Mouse (Mus musculus): ENCODE measurements around the gene Pmm1.
A peak's percentile ranks its signal among the peaks of the same experiment; 100 is the strongest.
"Not testable (repeated sequence)": the region's sequence is repeated elsewhere in the genome, so short reads cannot be mapped to it uniquely, and the experiment has no call there.

Gene Pmm1

DNA sequence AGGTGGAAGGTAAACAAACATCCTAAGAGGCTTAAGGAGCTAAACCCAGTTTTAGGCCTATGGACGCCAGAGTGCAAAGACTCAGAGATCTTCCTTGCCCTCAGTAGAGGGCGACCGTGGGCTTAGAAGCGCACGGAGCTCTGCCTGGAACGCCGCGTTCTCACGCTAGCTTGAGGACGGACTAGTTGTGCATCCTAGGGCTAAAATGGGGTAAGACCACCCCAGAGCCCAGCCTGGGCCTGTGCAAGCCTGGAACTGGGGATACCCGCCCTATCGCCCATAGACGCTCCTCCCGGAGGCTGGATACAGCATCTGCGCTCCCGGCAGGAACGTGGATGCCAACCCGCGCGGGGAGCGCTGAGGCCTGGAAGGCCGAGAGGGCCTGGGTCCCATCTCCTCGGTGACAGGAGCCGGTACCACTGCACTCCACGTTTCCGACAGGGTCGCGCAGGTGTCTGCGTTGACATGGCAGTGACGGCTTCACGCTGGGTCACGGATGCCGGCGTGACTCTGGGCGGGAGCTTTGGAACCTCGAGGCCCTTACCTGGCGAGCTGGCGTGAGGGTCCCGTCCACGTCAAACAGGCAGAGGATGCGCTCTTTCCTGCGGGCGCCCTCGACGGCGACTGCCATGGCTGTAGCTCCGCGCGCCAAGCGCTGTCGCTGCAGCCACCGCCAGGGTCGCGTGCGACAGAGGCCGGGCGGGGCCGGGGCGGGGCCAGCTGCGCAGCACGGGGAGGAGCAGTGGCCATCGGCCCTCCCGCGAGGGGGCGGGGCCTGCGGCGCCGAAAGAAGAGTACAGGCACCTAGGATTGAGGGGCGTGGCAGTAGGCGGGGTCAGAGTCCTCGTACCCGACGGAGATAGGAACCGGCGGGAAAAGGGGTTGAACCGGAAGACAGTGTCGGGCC, at the start of gene Pmm1:
Gene Pmm1, minus strand, starts transcription at position 760 of the 907 bp plus-strand sequence.
- DNase-seq: peak; percentile 98

DNA sequence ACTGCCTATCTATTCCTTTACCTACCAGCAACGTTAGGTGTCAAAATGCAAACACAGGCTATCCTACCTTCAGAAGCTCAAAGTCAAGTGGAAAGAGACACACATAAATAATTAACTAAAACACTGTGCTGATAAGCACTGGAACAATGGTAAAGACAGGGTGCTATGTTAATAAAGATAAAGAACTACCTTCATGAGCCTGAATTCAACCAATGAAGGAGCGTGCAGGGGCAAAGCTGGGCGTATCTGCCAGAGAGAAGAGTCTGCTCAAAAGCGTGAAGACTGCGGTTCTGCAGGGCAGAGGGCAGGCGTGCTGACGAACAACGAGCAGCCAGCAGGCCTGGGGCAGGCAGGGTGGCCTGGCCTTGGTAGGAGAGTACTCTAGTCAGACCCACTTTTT, 43.5 kb upstream of the Pmm1 start:
- DNase-seq: no peak

GRCm38 (mm10) chr15:81993992-81994391, 33.3 kb upstream of the Pmm1 start:
- DNase-seq: no peak

- DNase-seq: no peak
These were observed 29.8 kb upstream of the Pmm1 start for GRCm38 (mm10) chr15:81990549-81990948.

GRCm38 (mm10) chr15:81989371-81990062, 28.8 kb upstream of the Pmm1 start:
- peak; percentile 83 for DNase-seq

- no peak for DNase-seq
These were observed 26.9 kb upstream of the Pmm1 start, which contains the start of gene Xrcc6 for GRCm38 (mm10) chr15:81987646-81988045. Gene Xrcc6 (plus strand): TSS chr15:81987835.

- no peak for DNase-seq
These were observed 24.8 kb upstream of the Pmm1 start for GRCm38 (mm10) chr15:81985267-81986161.

- DNase-seq: no peak
These were observed 21.4 kb upstream of the Pmm1 start for GRCm38 (mm10) chr15:81982173-81982572.

DNA sequence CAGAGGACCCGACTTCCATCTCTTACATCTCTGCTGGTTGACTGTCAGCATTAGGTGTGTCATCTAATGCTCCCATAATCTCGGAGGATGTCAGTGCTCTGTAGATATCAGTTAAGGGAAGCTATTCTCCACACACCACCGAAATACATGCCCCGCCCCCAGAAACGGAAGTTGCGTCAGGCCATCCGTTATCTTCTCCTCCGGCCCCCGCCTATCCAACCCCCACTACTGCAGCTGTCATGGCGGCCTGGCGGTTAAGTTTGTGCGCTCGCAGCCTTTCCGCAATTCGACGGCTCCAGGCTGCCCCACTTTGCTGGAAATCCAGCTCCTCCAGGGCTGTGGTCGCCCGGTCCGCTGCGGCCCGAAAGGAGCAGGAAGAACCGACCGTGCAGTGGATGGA, 19.6 kb upstream of the Pmm1 start, which contains the start of gene 1700029P11Rik:
Gene 1700029P11Rik, plus strand, starts transcription at position 220 of the 400 bp plus-strand sequence.
- no peak for DNase-seq

- DNase-seq: not testable (repeated sequence)
These were observed 14.4 kb upstream of the Pmm1 start for GRCm38 (mm10) chr15:81975156-81975555.

DNA sequence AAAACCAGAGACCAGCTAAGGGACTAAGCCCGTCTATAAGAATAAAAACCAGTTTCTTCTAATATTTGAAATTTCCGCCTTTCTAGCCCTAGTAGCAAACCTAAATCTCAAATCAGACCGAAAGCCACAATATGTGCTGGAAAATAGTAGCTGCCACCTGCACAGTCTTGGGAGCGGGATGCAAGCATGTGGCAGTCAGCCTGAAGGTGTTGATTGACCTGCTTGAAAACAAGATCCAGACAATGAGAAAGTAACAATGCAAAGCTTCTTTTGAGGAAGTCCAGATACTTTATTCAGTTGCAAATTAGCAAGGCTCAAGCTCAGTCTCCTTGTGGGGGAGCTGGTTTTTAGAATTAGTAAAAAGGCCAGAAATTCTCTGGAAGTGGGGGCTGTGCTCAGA, 9.8 kb upstream of the Pmm1 start:
- not testable (repeated sequence) for DNase-seq

- not testable (repeated sequence) for DNase-seq
These were observed 8.9 kb upstream of the Pmm1 start for GRCm38 (mm10) chr15:81969635-81970034.

DNA sequence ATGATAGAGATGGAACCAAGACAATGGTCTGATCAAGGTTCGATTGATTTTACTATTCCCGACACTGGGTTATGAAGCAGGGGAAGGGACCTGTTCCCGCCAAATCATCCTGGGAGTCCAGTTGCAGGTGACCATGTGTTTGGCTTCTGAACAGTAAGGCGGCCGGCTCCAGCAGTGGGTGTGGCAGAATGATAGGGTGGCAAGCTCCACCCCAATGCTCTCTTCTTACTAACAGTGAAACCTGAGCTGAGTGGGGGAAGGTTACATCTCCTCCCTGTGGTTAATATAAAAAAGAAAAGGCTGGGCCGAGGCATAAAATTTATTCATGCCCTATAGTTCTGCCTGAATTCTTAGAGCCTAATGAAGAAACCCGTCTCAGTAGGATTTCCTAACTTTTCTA, 8.4 kb upstream of the Pmm1 start:
- peak; percentile 69 for DNase-seq

DNA sequence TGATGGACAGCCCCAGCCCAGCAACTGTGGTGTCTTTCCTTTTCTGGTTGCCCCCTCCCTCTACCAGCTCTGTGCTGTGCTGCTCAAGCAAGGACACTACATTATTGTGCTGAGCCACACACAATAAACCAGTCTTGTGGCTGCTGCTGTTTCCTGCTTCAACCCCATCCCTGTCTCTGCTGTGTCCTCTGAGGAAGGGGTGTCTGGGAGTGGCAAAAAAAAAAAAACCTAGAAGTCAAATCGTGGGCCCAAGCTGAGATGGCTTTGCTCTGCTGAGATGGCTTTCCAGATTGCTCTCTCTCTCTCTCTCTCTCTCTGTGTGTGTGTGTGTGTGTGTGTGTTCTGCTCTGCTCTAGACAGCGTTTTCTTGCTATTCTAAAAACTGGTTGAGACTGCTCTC, 7.7 kb upstream of the Pmm1 start:
- DNase-seq: no peak

GRCm38 (mm10) chr15:81967821-81968220, 7.1 kb upstream of the Pmm1 start:
- no peak for DNase-seq

DNA sequence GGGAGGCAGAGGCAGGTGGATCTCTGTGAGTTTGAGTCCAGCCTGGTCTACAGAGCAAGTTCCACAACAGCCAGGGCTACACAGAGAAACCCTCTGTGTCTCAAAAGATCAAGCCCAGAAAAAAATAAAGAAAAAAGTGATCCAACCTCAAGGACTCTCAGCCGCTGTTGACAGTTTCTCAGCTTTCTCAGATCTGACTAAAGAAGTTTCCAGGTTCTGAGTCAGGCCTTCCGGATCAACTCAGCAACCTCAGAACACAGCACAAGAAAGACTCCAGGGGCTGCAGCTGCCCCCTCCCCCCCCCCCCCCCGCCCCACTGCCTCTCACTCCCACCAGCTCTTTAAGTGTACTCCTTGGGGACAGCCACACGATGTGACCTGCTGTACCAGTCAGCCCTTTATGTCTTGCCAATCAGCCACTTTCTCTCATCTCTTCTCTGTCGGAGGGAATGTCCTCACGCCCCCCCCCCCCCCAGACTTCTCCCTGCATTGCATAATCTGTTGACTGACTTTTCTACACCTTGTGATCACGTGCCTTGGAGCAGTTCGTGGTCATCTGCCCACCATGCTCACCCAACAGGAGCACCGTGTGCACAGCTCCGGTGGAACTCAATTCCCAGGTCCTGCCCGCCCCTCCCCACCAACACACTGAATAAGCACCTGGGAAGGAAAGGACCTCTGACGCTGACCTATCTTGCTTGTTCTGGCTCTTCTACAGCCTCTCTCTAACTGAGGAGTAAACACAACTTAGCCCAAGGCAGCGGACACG, 5.5 kb upstream of the Pmm1 start:
- no peak for DNase-seq

- DNase-seq: no peak
These were observed 4.3 kb upstream of the Pmm1 start for GRCm38 (mm10) chr15:81964980-81965545.

- no peak for DNase-seq
These were observed 3.5 kb upstream of the Pmm1 start for GRCm38 (mm10) chr15:81964262-81964661.

- no peak for DNase-seq
These were observed 335 bp upstream of the Pmm1 start for GRCm38 (mm10) chr15:81961078-81961451.

- DNase-seq: no peak
These were observed 1.8 kb downstream of the Pmm1 start for GRCm38 (mm10) chr15:81958906-81959305.

DNA sequence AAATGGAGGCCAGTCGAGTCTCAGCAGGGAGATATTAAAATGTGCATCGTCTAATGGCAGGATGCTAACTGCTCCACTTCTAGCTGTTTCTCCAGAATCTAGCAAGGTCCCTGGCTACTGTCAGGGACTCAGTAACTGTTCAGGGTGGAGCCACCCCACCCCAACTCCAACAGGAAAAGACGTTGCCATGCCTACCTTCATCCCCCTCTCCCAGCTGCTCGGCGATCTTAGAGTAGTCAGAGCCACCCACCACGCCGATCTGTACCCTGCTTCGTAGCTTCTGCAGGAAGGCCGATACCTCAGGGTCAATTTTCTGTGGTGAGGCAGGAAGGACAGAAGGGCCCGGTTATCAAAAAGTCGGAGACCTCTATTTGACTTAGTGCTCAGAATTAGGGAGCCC, 3.1 kb downstream of the Pmm1 start:
- no peak for DNase-seq

- DNase-seq: no peak
These were observed 4.3 kb downstream of the Pmm1 start for GRCm38 (mm10) chr15:81956457-81956856.
